Mouse (Mus musculus): ENCODE results near the gene Shmt2. TPM values are rescaled to one million over a fixed set of nuclear protein-coding genes. Genes with fewer than 3 reads are reported as not detected.

Gene Shmt2
- polyA plus RNA-seq, 1 experiment: 535 TPM

- peaks cover 28% of the 10 kb centered on the region for H3K36me3 ChIP-seq (ENCODE audit: control insufficient read depth, insufficient read depth)
- no peaks in the 10 kb centered on the region for H3K79me2 ChIP-seq (ENCODE audit: control insufficient read depth, insufficient read depth)
- no peak for TF ChIP-seq REST (IDR thresholded peaks at IDR 0.05; ENCODE audit: insufficient read depth, insufficient read length)
- TF ChIP-seq E2F4 (IDR thresholded peaks at IDR 0.05; ENCODE audit: insufficient read depth): no peak
- TF ChIP-seq MAX (IDR thresholded peaks at IDR 0.05; ENCODE audit: low read depth): no peak
- no peak for TF ChIP-seq MYOG (IDR thresholded peaks at IDR 0.05; ENCODE audit: control insufficient read depth in 1 of 3, insufficient read depth in 1 of 3, insufficient read length in 2 of 3, low read depth in 2 of 3)
- no peak for TF ChIP-seq SRF (IDR thresholded peaks at IDR 0.05; ENCODE audit: control insufficient read depth, insufficient read length, low read depth)
- TF ChIP-seq POLR2AphosphoS2 (IDR thresholded peaks at IDR 0.05; ENCODE audit: insufficient read length, low read depth): peak; percentile 24
- TF ChIP-seq TCF3 (IDR thresholded peaks at IDR 0.05; ENCODE audit: insufficient read length, low read depth): no peak
- TF ChIP-seq MYOD1 (IDR thresholded peaks at IDR 0.05; ENCODE audit: control insufficient read depth in 1 of 3, insufficient read length in 2 of 3, low read depth in 2 of 3): no peak
- TF ChIP-seq POLR2A (IDR thresholded peaks at IDR 0.05; ENCODE audit: insufficient read length, low read depth): no peak
- no peak overlapping the region for H3K4me2 ChIP-seq (ENCODE audit: low read depth)
- H3K27me3 ChIP-seq (ENCODE audit: control insufficient read depth, insufficient read depth, insufficient read length): no peaks in the 10 kb centered on the region
- H3ac ChIP-seq (ENCODE audit: control insufficient read depth, insufficient read length): no peak overlapping the region
- H3K4me3 ChIP-seq: no peak overlapping the region
These were observed 33.5 kb upstream of the Shmt2 start for GRCm38 (mm10) chr10:127555703-127556102.

- TF ChIP-seq REST (IDR thresholded peaks at IDR 0.05; ENCODE audit: insufficient read depth, insufficient read length): no peak
- TF ChIP-seq E2F4 (IDR thresholded peaks at IDR 0.05; ENCODE audit: insufficient read depth): no peak
- no peak for TF ChIP-seq SRF (IDR thresholded peaks at IDR 0.05; ENCODE audit: control insufficient read depth, insufficient read length, low read depth)
- no peak for TF ChIP-seq MYOG (IDR thresholded peaks at IDR 0.05; ENCODE audit: control insufficient read depth in 1 of 3, insufficient read depth in 1 of 3, insufficient read length in 2 of 3, low read depth in 2 of 3)
- no peak for TF ChIP-seq USF1 (IDR thresholded peaks at IDR 0.05; ENCODE audit: low read depth)
- TF ChIP-seq CEBPB (IDR thresholded peaks at IDR 0.05; ENCODE audit: insufficient read depth, poor library complexity, severe bottlenecking): no peak
- no peak for TF ChIP-seq POLR2A (IDR thresholded peaks at IDR 0.05; ENCODE audit: insufficient read length, low read depth)
- TF ChIP-seq MAX (IDR thresholded peaks at IDR 0.05; ENCODE audit: low read depth): no peak
- TF ChIP-seq TCF12 (IDR thresholded peaks at IDR 0.05; ENCODE audit: insufficient read depth, poor library complexity, severe bottlenecking): no peak
- TF ChIP-seq MYOD1 (IDR thresholded peaks at IDR 0.05; ENCODE audit: control insufficient read depth in 1 of 3, insufficient read length in 2 of 3, low read depth in 2 of 3): no peak
- no peak for TF ChIP-seq POLR2AphosphoS2 (IDR thresholded peaks at IDR 0.05; ENCODE audit: insufficient read length, low read depth)
- H3K27me3 ChIP-seq (ENCODE audit: control insufficient read depth, insufficient read depth, insufficient read length): no peaks in the 10 kb centered on the region
- H3K79me2 ChIP-seq (ENCODE audit: control insufficient read depth, insufficient read depth): no peaks in the 10 kb centered on the region
- H3K4me2 ChIP-seq (ENCODE audit: low read depth): no peak overlapping the region
- H3K4me3 ChIP-seq: no peak overlapping the region
- no peak overlapping the region for H3ac ChIP-seq (ENCODE audit: control insufficient read depth, insufficient read length)
- peaks cover 14% of the 10 kb centered on the region for H3K36me3 ChIP-seq (ENCODE audit: control insufficient read depth, insufficient read depth)
These were observed 27.6 kb upstream of the Shmt2 start for GRCm38 (mm10) chr10:127549892-127550291.

GRCm38 (mm10) chr10:127548236-127548635 is 26.0 kb upstream of the Shmt2 start:
- no peaks in the 10 kb centered on the region for H3K27me3 ChIP-seq (ENCODE audit: control insufficient read depth, insufficient read depth, insufficient read length)
- TF ChIP-seq MYOD1 (IDR thresholded peaks at IDR 0.05; ENCODE audit: control insufficient read depth in 1 of 3, insufficient read length in 2 of 3, low read depth in 2 of 3) (no peak), POLR2AphosphoS2 (IDR thresholded peaks at IDR 0.05; ENCODE audit: insufficient read length, low read depth) (peak; percentile 41)
- no peaks in the 10 kb centered on the region for H3K79me2 ChIP-seq (ENCODE audit: control insufficient read depth, insufficient read depth)
- H3K4me3 ChIP-seq: no peak overlapping the region
- no peak overlapping the region for H3ac ChIP-seq (ENCODE audit: control insufficient read depth, insufficient read length)
- H3K4me2 ChIP-seq (ENCODE audit: low read depth): no peak overlapping the region
- peaks cover 17% of the 10 kb centered on the region for H3K36me3 ChIP-seq (ENCODE audit: control insufficient read depth, insufficient read depth)

GRCm38 (mm10) chr10:127546505-127546904 is 24.3 kb upstream of the Shmt2 start:
- Histone ChIP-seq H3K4me3 (no peak overlapping the region), H3K79me2 (ENCODE audit: control insufficient read depth, insufficient read depth) (no peaks in the 10 kb centered on the region), H3ac (ENCODE audit: control insufficient read depth, insufficient read length) (no peak overlapping the region), H3K4me2 (ENCODE audit: low read depth) (no peak overlapping the region), H3K36me3 (ENCODE audit: control insufficient read depth, insufficient read depth) (peaks cover 20% of the 10 kb centered on the region), H3K27me3 (ENCODE audit: control insufficient read depth, insufficient read depth, insufficient read length) (no peaks in the 10 kb centered on the region)
- no peak for TF ChIP-seq MAX (IDR thresholded peaks at IDR 0.05; ENCODE audit: low read depth)
- TF ChIP-seq POLR2A (IDR thresholded peaks at IDR 0.05; ENCODE audit: insufficient read length, low read depth): no peak
- no peak for TF ChIP-seq MYOG (IDR thresholded peaks at IDR 0.05; ENCODE audit: control insufficient read depth in 1 of 3, insufficient read depth in 1 of 3, insufficient read length in 2 of 3, low read depth in 2 of 3)
- TF ChIP-seq MYOD1 (IDR thresholded peaks at IDR 0.05; ENCODE audit: control insufficient read depth in 1 of 3, insufficient read length in 2 of 3, low read depth in 2 of 3): no peak
- TF ChIP-seq POLR2AphosphoS2 (IDR thresholded peaks at IDR 0.05; ENCODE audit: insufficient read length, low read depth): no peak
- TF ChIP-seq SRF (IDR thresholded peaks at IDR 0.05; ENCODE audit: control insufficient read depth, insufficient read length, low read depth): no peak
- no peak for TF ChIP-seq REST (IDR thresholded peaks at IDR 0.05; ENCODE audit: insufficient read depth, insufficient read length)
- no peak for TF ChIP-seq TCF3 (IDR thresholded peaks at IDR 0.05; ENCODE audit: insufficient read length, low read depth)
- no peak for TF ChIP-seq E2F4 (IDR thresholded peaks at IDR 0.05; ENCODE audit: insufficient read depth)
- TF ChIP-seq CEBPB (IDR thresholded peaks at IDR 0.05; ENCODE audit: insufficient read depth, poor library complexity, severe bottlenecking): no peak
- TF ChIP-seq USF1 (IDR thresholded peaks at IDR 0.05; ENCODE audit: low read depth): no peak
- no peak for TF ChIP-seq TCF12 (IDR thresholded peaks at IDR 0.05; ENCODE audit: insufficient read depth, poor library complexity, severe bottlenecking)

- Histone ChIP-seq H3K36me3 (ENCODE audit: control insufficient read depth, insufficient read depth) (peaks cover 21% of the 10 kb centered on the region), H3K27me3 (ENCODE audit: control insufficient read depth, insufficient read depth, insufficient read length) (no peaks in the 10 kb centered on the region), H3K79me2 (ENCODE audit: control insufficient read depth, insufficient read depth) (no peaks in the 10 kb centered on the region), H3K4me3 (no peak overlapping the region), H3ac (ENCODE audit: control insufficient read depth, insufficient read length) (no peak overlapping the region), H3K4me2 (ENCODE audit: low read depth) (no peak overlapping the region)
- TF ChIP-seq REST (IDR thresholded peaks at IDR 0.05; ENCODE audit: insufficient read depth, insufficient read length) (no peak), MYOD1 (IDR thresholded peaks at IDR 0.05; ENCODE audit: control insufficient read depth in 1 of 3, insufficient read length in 2 of 3, low read depth in 2 of 3) (no peak)
These were observed 22.1 kb upstream of the Shmt2 start for GRCm38 (mm10) chr10:127544375-127544774.
